Mouse (Mus musculus): Measurements from ENCODE around the gene Ccdc85c.

Gene Ccdc85c

DNA sequence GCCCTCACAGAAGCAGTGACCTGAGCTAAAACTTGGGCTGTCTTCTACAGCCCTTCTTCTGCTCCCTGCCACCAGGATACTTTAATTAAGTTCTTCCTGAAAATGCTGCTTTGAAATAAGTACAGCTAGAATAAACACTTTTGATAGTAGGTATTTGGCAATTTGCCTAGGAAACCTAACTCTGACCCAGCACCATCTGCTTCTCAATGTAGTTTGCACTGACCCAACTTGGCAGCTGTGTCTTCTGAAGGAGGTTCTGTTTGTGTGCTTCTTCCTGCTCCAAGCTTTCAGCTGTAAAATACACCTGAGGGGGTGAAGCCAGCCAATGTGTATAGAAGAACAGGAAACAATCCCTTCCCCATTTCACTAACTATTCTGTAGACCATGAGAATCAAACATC is 103.9 kb downstream of the Ccdc85c start:
- no peak for DNase-seq

DNA sequence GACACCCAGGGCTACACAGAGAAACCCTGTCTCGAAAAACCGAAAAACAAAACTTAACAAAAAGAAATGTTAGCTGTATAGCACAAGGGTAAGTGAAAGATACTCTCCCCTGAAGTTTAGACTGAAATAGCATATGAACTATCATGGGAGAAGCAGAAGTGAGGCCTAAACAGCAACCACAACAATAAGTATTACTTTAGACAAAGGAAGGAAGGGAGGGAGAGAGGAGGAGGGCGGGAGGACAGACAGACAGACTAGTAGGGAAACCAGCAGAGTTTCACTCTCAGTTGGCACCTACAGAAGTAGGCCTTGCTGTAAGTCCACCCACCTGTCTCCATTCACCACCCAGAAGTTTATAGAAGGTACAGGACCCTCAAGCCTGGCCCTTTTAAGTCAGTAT is 104.8 kb downstream of the Ccdc85c start:
- DNase-seq: no peak

DNA sequence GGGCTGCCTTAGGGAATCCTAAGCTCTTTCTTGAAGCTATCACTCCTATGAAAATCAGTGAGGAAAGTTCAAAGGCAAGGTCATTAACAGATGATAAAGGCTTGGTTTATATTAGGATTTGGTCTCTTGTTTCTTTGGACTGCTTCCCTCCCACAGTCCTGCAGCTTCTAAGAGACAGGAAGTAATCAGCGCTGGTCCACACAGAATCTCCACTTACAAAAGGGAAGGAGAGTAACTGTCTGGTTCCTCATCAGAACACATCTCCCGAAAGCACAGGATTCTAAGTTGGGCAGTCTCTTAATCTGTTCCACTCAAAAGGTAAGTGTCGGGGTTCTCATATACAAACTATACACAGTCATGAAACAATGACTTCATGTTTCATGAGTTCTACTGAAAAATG is 106.3 kb downstream of the Ccdc85c start:
- DNase-seq: no peak

DNA sequence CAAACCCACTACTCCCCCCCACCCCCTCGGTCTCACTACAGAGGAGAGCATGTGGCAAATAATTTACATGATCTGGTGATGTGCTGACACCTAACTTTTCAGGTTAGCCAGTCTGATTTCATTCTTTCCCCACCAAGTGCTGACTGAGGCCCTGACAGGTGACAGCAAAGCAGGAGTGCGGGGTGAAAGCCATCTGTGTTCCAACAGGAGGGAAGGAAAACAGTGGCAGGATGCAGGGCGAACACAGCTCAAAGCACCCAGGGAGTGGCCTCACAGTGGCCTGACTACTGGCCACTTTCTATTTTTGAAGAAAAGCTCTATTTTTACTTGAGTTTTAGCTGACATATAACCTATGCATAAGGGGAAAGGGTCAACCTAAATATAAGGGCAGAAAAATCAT is 111.5 kb downstream of the Ccdc85c start:
- DNase-seq: no peak

DNA sequence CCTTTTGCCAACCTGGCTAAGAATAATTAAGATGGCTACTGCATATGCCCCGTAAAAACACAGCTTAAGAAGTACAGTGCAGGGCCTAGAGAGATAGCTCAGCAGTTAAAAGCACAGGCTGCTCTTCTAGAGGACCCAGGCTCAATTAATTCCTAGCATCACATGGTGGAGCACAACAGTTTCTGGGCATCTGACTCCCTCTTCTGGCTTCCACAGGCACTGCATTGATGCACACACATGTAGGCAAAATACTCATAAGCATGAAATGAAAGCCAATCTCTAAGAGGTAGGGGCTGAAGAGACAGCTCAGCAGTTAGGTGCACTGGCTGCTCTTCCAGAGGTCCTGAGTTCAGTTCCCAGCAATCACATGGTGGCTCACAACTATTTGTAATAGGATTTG is 113.2 kb downstream of the Ccdc85c start:
- DNase-seq: peak; percentile 35

DNA sequence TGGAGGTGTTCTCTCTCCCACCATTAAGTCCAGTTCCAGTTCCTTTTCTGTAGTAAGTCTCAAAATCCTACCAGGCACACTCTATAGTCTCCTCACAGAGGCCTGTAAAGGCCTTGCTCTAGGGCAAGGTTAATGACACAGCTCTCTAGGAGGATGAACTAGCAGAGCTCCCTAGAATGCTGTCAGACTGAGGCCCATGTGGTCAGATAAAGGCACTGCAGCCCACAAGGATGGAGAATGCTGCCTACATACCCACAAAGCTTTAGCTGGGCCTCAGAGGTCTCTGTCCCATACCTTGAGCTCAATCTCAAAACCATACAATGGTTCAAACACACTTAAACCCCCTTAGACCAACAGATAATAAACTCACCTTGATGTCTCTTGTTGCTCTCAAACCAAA is 115.4 kb downstream of the Ccdc85c start:
- no peak for DNase-seq
